Mouse (Mus musculus) lung, embryonic 15.5 days (tissue): ENCODE results near the gene Fibp. TPM values are rescaled to one million over a fixed set of nuclear protein-coding genes. Genes with fewer than 3 reads are reported as not detected.

Experiments
- ATAC-seq: fragments of 200-750 bp; cut with Nextera tagmentation; 2 replicates; pipeline ENCODE4 v1.8.0; 2017; ENCODE audit warnings: moderate number of reproducible peaks, borderline replicate concordance; ENCODE audit not compliant: low FRiP score, low TSS enrichment; ENCODE audit errors: extremely low read depth
- H3K27ac ChIP-seq: fragments of 300-500 bp; sonication (generic); 2 replicates; pipeline ENCODE4 v1.5.1; 2015; ENCODE audit warnings: moderate library complexity, mild to moderate bottlenecking, inconsistent platforms
- H3K27me3 ChIP-seq: fragments of 300-500 bp; sonication (generic); 2 replicates; pipeline ENCODE4 v1.6.1; 2015; ENCODE audit warnings: inconsistent platforms
- H3K36me3 ChIP-seq: fragments of 300-500 bp; sonication (generic); 2 replicates; pipeline ENCODE4 v1.6.1; 2015; ENCODE audit warnings: inconsistent platforms
- H3K4me1 ChIP-seq: fragments of 300-500 bp; sonication (generic); 2 replicates; pipeline ENCODE4 v1.6.1; 2015; ENCODE audit warnings: inconsistent platforms
- H3K4me2 ChIP-seq: fragments of 300-500 bp; sonication (generic); 2 replicates; pipeline ENCODE4 v1.6.1; 2015; ENCODE audit warnings: inconsistent platforms, mild to moderate bottlenecking, moderate library complexity
- H3K4me3 ChIP-seq: fragments of 300-500 bp; sonication (generic); 2 replicates; pipeline ENCODE4 v1.5.1; 2015; ENCODE audit warnings: mild to moderate bottlenecking, inconsistent platforms
- H3K9ac ChIP-seq: fragments of 300-500 bp; sonication (generic); 2 replicates; pipeline ENCODE4 v1.6.1; 2015; ENCODE audit warnings: inconsistent platforms
- H3K9me3 ChIP-seq: fragments of 300-500 bp; sonication (generic); 2 replicates; pipeline ENCODE4 v1.6.1; 2016; ENCODE audit warnings: inconsistent platforms
- WGBS: fragments of 180-500 bp; shearing (Covaris S2); methylation state at CpG from one replicate; pipeline ENCODE4 v1.1.7; 2015; 5-methylcytosine and 5-hydroxymethylcytosine counted together
- polyA plus RNA-seq: library from polyadenylated mRNA; unstranded; fragments of >200 nt; fragmentation: Nextera tagmentation; extraction: Ambion mirVana; gene quantifications from 2 replicates; pipeline ENCODE4 v1.2.1, GENCODE M21; 2015

Gene Fibp
- polyA plus RNA-seq, 1 experiment from 2014 or later = 117 TPM

GRCm38 (mm10) chr19:5456922-5457745 lies 3.3 kb upstream of the Fibp start:
- WGBS = under 1% methylated on average over 70 of the region's 70 CpGs
- peaks cover 12% of the 10 kb centered on the region; the same call in 1 of the 2 replicates for H3K36me3 ChIP-seq
- H3K27ac ChIP-seq = peak overlapping the region; percentile 92
- H3K27me3 ChIP-seq = no peaks in the 10 kb centered on the region
- peaks cover 45% of the 10 kb centered on the region for H3K4me1 ChIP-seq
- no peaks in the 10 kb centered on the region for H3K9me3 ChIP-seq
- H3K4me2 ChIP-seq = peak overlapping the region; percentile 82
- peak overlapping the region; percentile 71 for H3K4me3 ChIP-seq
- ATAC-seq = peak; percentile 92
- H3K9ac ChIP-seq = peak overlapping the region; percentile 79

- Histone ChIP-seq H3K4me3 (peak within 1 kb of the TSS; percentile 71), H3K27ac (peak within 1 kb of the TSS; percentile 92), H3K36me3 (peaks cover 18% of the 10 kb centered on the region; the same call in 1 of the 2 replicates), H3K4me1 (peaks cover 45% of the 10 kb centered on the region), H3K9me3 (no peaks in the 10 kb centered on the region), H3K9ac (peak within 1 kb of the TSS; percentile 79), H3K4me2 (peak within 1 kb of the TSS; percentile 82), H3K27me3 (no peaks in the 10 kb centered on the region)
- ATAC-seq = no peak
- 10% methylated on average over 14 of the region's 14 CpGs for WGBS
Measured at GRCm38 (mm10) chr19:5457746-5458442, 2.5 kb upstream of the Fibp start, which contains the start of gene Ccdc85b. Gene Ccdc85b (minus strand): TSS chr19:5457894.

GRCm38 (mm10) chr19:5459019-5459418 lies 1.4 kb upstream of the Fibp start:
- Histone ChIP-seq H3K9ac (no peak overlapping the region), H3K36me3 (peaks cover 26% of the 10 kb centered on the region; the same call in 1 of the 2 replicates), H3K27ac (no peak overlapping the region), H3K27me3 (no peaks in the 10 kb centered on the region), H3K4me3 (no peak overlapping the region), H3K9me3 (no peaks in the 10 kb centered on the region), H3K4me1 (peaks cover 53% of the 10 kb centered on the region), H3K4me2 (no peak overlapping the region)
- 65% methylated on average over 7 of the region's 7 CpGs for WGBS
- no peak for ATAC-seq

- WGBS = 19% methylated on average over 3 of the region's 3 CpGs
- H3K36me3 ChIP-seq = peaks cover 22% of the 10 kb centered on the region; the same call in 1 of the 2 replicates
- H3K4me2 ChIP-seq = peak overlapping the region; percentile 85
- H3K9ac ChIP-seq = peak overlapping the region; percentile 67
- H3K4me3 ChIP-seq = peak overlapping the region; percentile 65
- no peak for ATAC-seq
- H3K27ac ChIP-seq = no peak overlapping the region
- no peaks in the 10 kb centered on the region for H3K27me3 ChIP-seq
- peaks cover 56% of the 10 kb centered on the region for H3K4me1 ChIP-seq
- no peaks in the 10 kb centered on the region for H3K9me3 ChIP-seq
Measured at GRCm38 (mm10) chr19:5459896-5460295, 519 bp upstream of the Fibp start.

GRCm38 (mm10) chr19:5461411-5461810 lies 996 bp downstream of the Fibp start:
- Histone ChIP-seq H3K4me3 (peak overlapping the region; percentile 65), H3K4me2 (peak overlapping the region; percentile 85), H3K27ac (no peak overlapping the region), H3K9ac (peak overlapping the region; percentile 67; the same call in 1 of the 2 replicates), H3K36me3 (peaks cover 38% of the 10 kb centered on the region), H3K9me3 (no peaks in the 10 kb centered on the region), H3K27me3 (no peaks in the 10 kb centered on the region), H3K4me1 (peaks cover 40% of the 10 kb centered on the region)
- WGBS = 75% methylated on average over 6 of the region's 6 CpGs
- ATAC-seq = no peak

GRCm38 (mm10) chr19:5463212-5463611 lies 2.8 kb downstream of the Fibp start:
- peaks cover 47% of the 10 kb centered on the region for H3K36me3 ChIP-seq
- 87% methylated on average over 9 of the region's 9 CpGs for WGBS
- no peak for ATAC-seq

GRCm38 (mm10) chr19:5463791-5464562 lies 3.6 kb downstream of the Fibp start:
- no peaks in the 10 kb centered on the region for H3K27me3 ChIP-seq
- 0 out of 2 replicates have a peak, but pooled peaks have one; percentile 13 for ATAC-seq
- H3K27ac ChIP-seq = peak overlapping the region; percentile 49; the same call in 1 of the 2 replicates
- peak overlapping the region; percentile 28 for H3K4me2 ChIP-seq
- H3K4me3 ChIP-seq = peak overlapping the region; percentile 12; the same call in 1 of the 2 replicates
- peak overlapping the region; percentile 31; the same call in 1 of the 2 replicates for H3K9ac ChIP-seq
- WGBS = 33% methylated on average over 15 of the region's 15 CpGs
- H3K4me1 ChIP-seq = peaks cover 34% of the 10 kb centered on the region
- H3K36me3 ChIP-seq = peaks cover 47% of the 10 kb centered on the region
- H3K9me3 ChIP-seq = no peaks in the 10 kb centered on the region

More at GRCm38 (mm10) chr19:5463212-5463611, 2.8 kb downstream of the Fibp start:
- no peaks in the 10 kb centered on the region for H3K9me3 ChIP-seq
- no peak overlapping the region for H3K4me3 ChIP-seq
- peaks cover 33% of the 10 kb centered on the region for H3K4me1 ChIP-seq
- no peak overlapping the region for H3K4me2 ChIP-seq
- H3K27ac ChIP-seq = no peak overlapping the region
- no peak overlapping the region for H3K9ac ChIP-seq
- no peaks in the 10 kb centered on the region for H3K27me3 ChIP-seq

GRCm38 (mm10) chr19:5465037-5465436 lies 4.6 kb downstream of the Fibp start:
- 93% methylated on average over 8 of the region's 8 CpGs for WGBS
- no peaks in the 10 kb centered on the region for H3K27me3 ChIP-seq
- no peak overlapping the region for H3K9ac ChIP-seq
- no peak overlapping the region for H3K4me3 ChIP-seq
- H3K9me3 ChIP-seq = no peaks in the 10 kb centered on the region
- peaks cover 30% of the 10 kb centered on the region for H3K4me1 ChIP-seq
- no peak overlapping the region for H3K4me2 ChIP-seq
- ATAC-seq = no peak
- peaks cover 47% of the 10 kb centered on the region for H3K36me3 ChIP-seq
- H3K27ac ChIP-seq = no peak overlapping the region

- Histone ChIP-seq H3K4me1 (peaks cover 17% of the 10 kb centered on the region), H3K4me2 (no peak overlapping the region), H3K9ac (no peak overlapping the region), H3K9me3 (no peaks in the 10 kb centered on the region), H3K27me3 (no peaks in the 10 kb centered on the region), H3K27ac (no peak overlapping the region), H3K36me3 (peaks cover 42% of the 10 kb centered on the region), H3K4me3 (no peak overlapping the region)
- whole genome bisulfite sequencing = 86% methylated on average over 6 of the region's 6 CpGs
- ATAC-seq = no peak
Measured at GRCm38 (mm10) chr19:5466916-5467500, 6.6 kb downstream of the Fibp start.

GRCm38 (mm10) chr19:5468374-5468773 lies 8.0 kb downstream of the Fibp start, which contains the start of gene Ctsw:
Gene Ctsw (minus strand): TSS chr19:5468507.
- peaks cover 15% of the 10 kb centered on the region for H3K4me1 ChIP-seq
- H3K27ac ChIP-seq = no peak within 1 kb of the TSS
- WGBS = 39% methylated on average over 5 of the region's 5 CpGs
- H3K4me2 ChIP-seq = no peak within 1 kb of the TSS
- peaks cover 30% of the 10 kb centered on the region for H3K36me3 ChIP-seq
- no peak within 1 kb of the TSS for H3K9ac ChIP-seq
- no peak within 1 kb of the TSS for H3K4me3 ChIP-seq
- no peak for ATAC-seq
- no peaks in the 10 kb centered on the region for H3K27me3 ChIP-seq
- no peaks in the 10 kb centered on the region for H3K9me3 ChIP-seq

GRCm38 (mm10) chr19:5471846-5472245 lies 11.4 kb downstream of the Fibp start:
- no peak overlapping the region for H3K27ac ChIP-seq
- 47% methylated on average over 5 of the region's 5 CpGs for WGBS
- no peak overlapping the region for H3K4me2 ChIP-seq
- no peak for ATAC-seq
- H3K4me3 ChIP-seq = no peak overlapping the region
- H3K27me3 ChIP-seq = no peaks in the 10 kb centered on the region
- H3K36me3 ChIP-seq = peaks cover 8% of the 10 kb centered on the region
- H3K4me1 ChIP-seq = peaks cover 22% of the 10 kb centered on the region
- no peak overlapping the region for H3K9ac ChIP-seq
- H3K9me3 ChIP-seq = no peaks in the 10 kb centered on the region
